Mouse (Mus musculus) embryonic fibroblast, embryonic 13.5 days (primary cell): Measurements from ENCODE around the gene Zfp821.

Experiments
- CTCF ChIP-seq: IDR thresholded peaks from 2 replicates; pipeline ENCODE4 v1.5.1; 2011; ENCODE audit warnings: mild to moderate bottlenecking, control low read depth, low read length, moderate library complexity, borderline replicate concordance; ENCODE audit not compliant: insufficient read depth
- POLR2A ChIP-seq: IDR thresholded peaks from 2 replicates; pipeline ENCODE4 v1.6.1; 2011; ENCODE audit warnings: low read depth, mild to moderate bottlenecking, control low read depth, low read length, moderate library complexity

GRCm38 (mm10) chr8:109666616-109667015, 38.7 kb upstream of the Zfp821 start:
- TF ChIP-seq CTCF (no peak), POLR2A (no peak)
